Mouse (Mus musculus): ENCODE data around the gene Lingo2. TPM values are rescaled to one million over a fixed set of nuclear protein-coding genes. Genes with fewer than 3 reads are reported as not detected.
"Not testable (repeated sequence)": the region's sequence is repeated elsewhere in the genome, so short reads cannot be mapped to it uniquely, and the experiment has no call there.

Lingo2 gene
- polyA plus RNA-seq, 1 experiment = 0.16 TPM

- DNase-seq (ENCODE audit: low read depth, low spot score) = no peak
- 44% methylated on average over 2 of the region's 2 CpGs for WGBS
Measured at GRCm38 (mm10) chr4:35704126-35704525, 1247.4 kb downstream of the Lingo2 start.

GRCm38 (mm10) chr4:35702661-35703060, 1248.9 kb downstream of the Lingo2 start:
- DNase-seq (ENCODE audit: low read depth, low spot score) = no peak
- 89% methylated on average over 1 of the region's 1 CpGs for WGBS

GRCm38 (mm10) chr4:35695137-35695522, 1256.4 kb downstream of the Lingo2 start:
- 68% methylated on average over 2 of the region's 2 CpGs for WGBS

GRCm38 (mm10) chr4:35694360-35695136, 1257.0 kb downstream of the Lingo2 start:
- DNase-seq (ENCODE audit: low read depth, low spot score) = no peak
- 83% methylated on average over 4 of the region's 4 CpGs for whole genome bisulfite sequencing

More at GRCm38 (mm10) chr4:35695137-35695522, 1256.4 kb downstream of the Lingo2 start:
- DNase-seq (ENCODE audit: low read depth, low spot score) = no peak

- WGBS = 70% methylated on average over 5 of the region's 5 CpGs
- no peak for DNase-seq (ENCODE audit: low read depth, low spot score)
Measured at GRCm38 (mm10) chr4:35690521-35690920, 1261.0 kb downstream of the Lingo2 start.

GRCm38 (mm10) chr4:35688498-35689240, 1262.9 kb downstream of the Lingo2 start:
- not testable (repeated sequence) for DNase-seq (ENCODE audit: low read depth, low spot score)
- 89% methylated on average over 5 of the region's 5 CpGs for WGBS
